Mouse (Mus musculus) kidney, embryonic 14.5 days (tissue): ENCODE results near the gene Cox10. TPM values are rescaled to one million over a fixed set of nuclear protein-coding genes. Genes with fewer than 3 reads are reported as not detected.

Experiments used
- ATAC-seq: fragments of 200-750 bp; cut with Nextera tagmentation; 2 replicates; pipeline ENCODE4 v1.8.0; 2017; ENCODE audit warnings: moderate number of reproducible peaks, mild to moderate bottlenecking, moderate TSS enrichment, moderate library complexity; ENCODE audit not compliant: low FRiP score, low TSS enrichment
- H3K27ac ChIP-seq: fragments of 300-500 bp; sonication (generic); 2 replicates; pipeline ENCODE4 v1.5.1; 2014; ENCODE audit warnings: low read depth, mild to moderate bottlenecking, low read length, moderate library complexity, mixed read lengths
- H3K27me3 ChIP-seq: fragments of 300-500 bp; sonication (generic); 2 replicates; pipeline ENCODE4 v1.6.1; 2014; ENCODE audit warnings: mild to moderate bottlenecking, low read length; ENCODE audit not compliant: control insufficient read depth, insufficient read depth
- H3K36me3 ChIP-seq: fragments of 300-500 bp; sonication (generic); 2 replicates; pipeline ENCODE4 v1.6.1; 2014; ENCODE audit warnings: low read length, mixed read lengths; ENCODE audit not compliant: control insufficient read depth, insufficient read depth
- H3K4me1 ChIP-seq: fragments of 300-500 bp; sonication (generic); 2 replicates; pipeline ENCODE4 v1.6.1; 2014; ENCODE audit warnings: low read length, mixed read lengths; ENCODE audit not compliant: control insufficient read depth, insufficient read depth
- H3K4me2 ChIP-seq: fragments of 300-500 bp; sonication (generic); replicated peaks from 2 replicates; pipeline ENCODE4 v1.6.1; 2014; ENCODE audit warnings: low read depth, mild to moderate bottlenecking, low read length
- H3K4me3 ChIP-seq: fragments of 300-500 bp; sonication (generic); 2 replicates; pipeline ENCODE4 v1.5.1; 2014; ENCODE audit warnings: mild to moderate bottlenecking, low read length
- H3K9ac ChIP-seq: fragments of 300-500 bp; sonication (generic); 2 replicates; pipeline ENCODE4 v1.6.1; 2014; ENCODE audit warnings: low read depth, mild to moderate bottlenecking, low read length, moderate library complexity
- H3K9me3 ChIP-seq: fragments of 300-500 bp; sonication (generic); 2 replicates; pipeline ENCODE4 v1.6.1; 2016; ENCODE audit warnings: low read length; ENCODE audit not compliant: control insufficient read depth
- WGBS: fragments of 180-500 bp; shearing (Covaris S2); extraction: QIAGEN DNeasy Blood & Tissue Kit; methylation state at CpG from one replicate; pipeline ENCODE4 v1.1.7; 2014; 5-methylcytosine and 5-hydroxymethylcytosine counted together
- polyA plus RNA-seq: library from polyadenylated mRNA; unstranded; fragments of >200 nt; fragmentation: Nextera tagmentation; extraction: Ambion mirVana; gene quantifications from 2 replicates; pipeline ENCODE4 v1.2.1, GENCODE M21; 2014

Gene Cox10
- polyA plus RNA-seq, 1 experiment from 2014 or later = 30.2 TPM

DNA sequence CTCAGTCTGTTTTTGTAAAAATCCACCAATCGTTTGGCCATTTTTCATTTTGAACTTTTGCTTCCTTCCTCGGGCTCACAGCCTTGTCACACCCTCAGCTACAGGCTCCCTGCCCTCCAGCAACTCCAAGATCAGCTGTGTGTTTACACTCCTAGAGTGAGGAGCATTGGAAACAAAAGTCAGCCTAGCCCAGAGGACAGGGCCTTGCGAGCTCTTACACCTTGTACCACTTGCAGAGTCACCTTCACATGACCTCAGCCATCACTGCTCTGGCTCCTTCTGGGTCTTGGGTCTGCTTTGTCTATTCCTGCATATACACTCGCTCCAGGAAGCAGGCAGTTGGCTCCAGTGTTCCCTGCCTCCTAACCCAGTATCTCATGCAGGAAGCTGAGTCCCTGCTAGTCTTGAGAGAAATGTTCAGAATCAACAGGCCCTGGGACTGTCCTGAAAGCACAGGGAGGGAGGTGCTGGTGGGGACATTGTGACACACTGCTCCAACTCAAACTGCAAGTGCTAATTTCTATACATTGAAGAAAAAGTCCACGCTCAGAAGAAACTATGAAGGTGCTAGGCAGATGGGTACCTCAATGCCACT, 79.0 kb downstream of the Cox10 start:
- Histone ChIP-seq H3K9me3 (no peaks in the 10 kb centered on the region), H3K4me2 (no peak overlapping the region), H3K27ac (0 out of 2 replicates have a peak overlapping the region, but pooled peaks have one; percentile 26), H3K9ac (no peak overlapping the region), H3K27me3 (no peaks in the 10 kb centered on the region), H3K36me3 (no peaks in the 10 kb centered on the region), H3K4me1 (peaks cover 16% of the 10 kb centered on the region), H3K4me3 (no peak overlapping the region)
- ATAC-seq = no peak
- 49% methylated on average over 5 of the region's 5 CpGs for WGBS

DNA sequence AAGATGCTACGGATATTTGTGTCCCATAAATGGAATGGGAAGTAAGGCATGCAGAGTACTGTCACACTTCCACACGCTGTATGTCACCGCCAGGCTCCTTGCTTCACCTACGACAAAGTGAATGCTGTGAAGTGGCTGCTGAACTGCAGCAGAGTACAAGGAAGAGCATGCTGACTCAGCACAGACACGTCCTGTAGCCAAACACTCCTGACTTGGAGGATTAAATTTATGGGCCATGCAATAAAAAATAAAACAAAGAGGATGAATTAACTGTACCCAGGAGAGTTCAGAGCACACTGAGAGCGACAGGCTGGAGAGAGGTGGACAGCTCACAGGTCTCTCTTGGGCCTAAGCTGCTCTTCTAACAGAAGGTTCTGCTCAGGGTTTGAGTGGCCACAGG, 79.8 kb downstream of the Cox10 start:
- peaks cover 16% of the 10 kb centered on the region for H3K4me1 ChIP-seq
- H3K4me2 ChIP-seq = no peak overlapping the region
- no peaks in the 10 kb centered on the region for H3K27me3 ChIP-seq
- H3K4me3 ChIP-seq = no peak overlapping the region
- 36% methylated on average over 6 of the region's 6 CpGs for WGBS
- H3K9ac ChIP-seq = 0 out of 2 replicates have a peak overlapping the region, but pooled peaks have one; percentile 4
- no peaks in the 10 kb centered on the region for H3K36me3 ChIP-seq
- 0 out of 2 replicates have a peak, but pooled peaks have one; percentile 49 for ATAC-seq
- no peaks in the 10 kb centered on the region for H3K9me3 ChIP-seq
- no peak overlapping the region for H3K27ac ChIP-seq

DNA sequence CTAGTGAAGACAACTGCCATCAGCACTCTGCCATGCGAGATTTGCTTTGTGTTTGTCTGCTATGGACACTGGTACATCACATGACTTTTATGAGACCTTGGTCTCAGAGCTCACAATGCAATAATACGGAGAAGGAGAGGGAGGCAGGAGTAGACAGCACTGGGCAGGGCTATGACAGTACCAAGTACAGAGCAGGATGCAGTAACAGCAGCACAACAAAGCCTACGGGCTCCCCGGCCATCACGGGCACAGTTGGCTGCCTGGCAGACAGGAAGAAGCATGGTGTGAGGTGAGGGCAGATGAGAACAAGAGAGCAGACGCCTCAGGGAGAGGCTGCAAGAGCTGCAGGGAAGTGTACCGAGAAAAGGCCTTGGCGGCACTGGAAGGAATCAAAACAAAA, 87.3 kb downstream of the Cox10 start:
- no peak overlapping the region for H3K27ac ChIP-seq
- H3K36me3 ChIP-seq = no peaks in the 10 kb centered on the region
- no peaks in the 10 kb centered on the region for H3K27me3 ChIP-seq
- H3K4me3 ChIP-seq = no peak overlapping the region
- WGBS = 75% methylated on average over 8 of the region's 8 CpGs
- no peak for ATAC-seq
- peaks cover 6% of the 10 kb centered on the region; the same call in 1 of the 2 replicates for H3K4me1 ChIP-seq
- no peak overlapping the region for H3K9ac ChIP-seq
- H3K9me3 ChIP-seq = no peaks in the 10 kb centered on the region
- no peak overlapping the region for H3K4me2 ChIP-seq

DNA sequence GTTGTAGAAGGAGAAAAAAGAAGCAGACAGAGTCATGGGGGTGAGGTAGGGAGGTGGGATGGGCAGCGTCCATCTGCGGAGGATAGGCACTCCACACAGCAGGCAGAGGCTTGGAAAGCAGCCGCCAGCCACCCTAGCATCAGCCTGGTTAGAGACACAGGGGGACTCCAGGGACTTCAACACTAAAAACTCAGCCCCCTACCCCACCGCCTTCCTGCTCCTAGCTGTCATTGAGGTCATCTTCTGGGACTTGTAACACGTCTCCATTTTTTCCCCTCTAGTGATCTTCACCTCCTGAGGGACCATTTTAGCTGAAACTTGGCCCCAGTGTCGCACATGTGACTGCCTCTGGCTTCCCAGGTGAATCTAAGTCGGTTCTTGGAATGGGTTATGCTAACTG, 88.5 kb downstream of the Cox10 start:
- Histone ChIP-seq H3K4me3 (no peak overlapping the region), H3K27ac (no peak overlapping the region), H3K4me1 (peaks cover 6% of the 10 kb centered on the region; the same call in 1 of the 2 replicates), H3K9me3 (no peaks in the 10 kb centered on the region), H3K4me2 (no peak overlapping the region), H3K36me3 (no peaks in the 10 kb centered on the region), H3K9ac (no peak overlapping the region), H3K27me3 (no peaks in the 10 kb centered on the region)
- ATAC-seq = no peak
- WGBS = 92% methylated on average over 7 of the region's 7 CpGs

DNA sequence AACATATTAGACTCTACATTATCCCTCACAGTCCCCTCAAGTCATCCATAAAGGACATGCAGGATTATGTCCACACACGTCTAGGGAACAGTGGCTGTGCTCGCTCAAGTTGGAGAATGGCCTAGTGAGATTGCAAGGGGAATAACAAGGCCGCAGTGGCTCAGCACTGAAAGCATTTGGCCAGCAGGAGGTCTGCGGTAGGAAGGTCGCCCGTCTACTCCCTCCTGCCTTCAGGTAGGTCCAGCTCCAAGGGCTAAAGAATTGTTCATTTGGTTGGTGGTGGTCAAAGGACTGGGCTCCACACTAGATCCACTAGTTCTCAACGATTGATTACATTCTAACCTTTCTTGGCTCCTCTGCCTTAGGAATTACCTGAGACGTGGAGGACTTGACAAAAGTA, 89.0 kb downstream of the Cox10 start:
- no peak for ATAC-seq

DNA sequence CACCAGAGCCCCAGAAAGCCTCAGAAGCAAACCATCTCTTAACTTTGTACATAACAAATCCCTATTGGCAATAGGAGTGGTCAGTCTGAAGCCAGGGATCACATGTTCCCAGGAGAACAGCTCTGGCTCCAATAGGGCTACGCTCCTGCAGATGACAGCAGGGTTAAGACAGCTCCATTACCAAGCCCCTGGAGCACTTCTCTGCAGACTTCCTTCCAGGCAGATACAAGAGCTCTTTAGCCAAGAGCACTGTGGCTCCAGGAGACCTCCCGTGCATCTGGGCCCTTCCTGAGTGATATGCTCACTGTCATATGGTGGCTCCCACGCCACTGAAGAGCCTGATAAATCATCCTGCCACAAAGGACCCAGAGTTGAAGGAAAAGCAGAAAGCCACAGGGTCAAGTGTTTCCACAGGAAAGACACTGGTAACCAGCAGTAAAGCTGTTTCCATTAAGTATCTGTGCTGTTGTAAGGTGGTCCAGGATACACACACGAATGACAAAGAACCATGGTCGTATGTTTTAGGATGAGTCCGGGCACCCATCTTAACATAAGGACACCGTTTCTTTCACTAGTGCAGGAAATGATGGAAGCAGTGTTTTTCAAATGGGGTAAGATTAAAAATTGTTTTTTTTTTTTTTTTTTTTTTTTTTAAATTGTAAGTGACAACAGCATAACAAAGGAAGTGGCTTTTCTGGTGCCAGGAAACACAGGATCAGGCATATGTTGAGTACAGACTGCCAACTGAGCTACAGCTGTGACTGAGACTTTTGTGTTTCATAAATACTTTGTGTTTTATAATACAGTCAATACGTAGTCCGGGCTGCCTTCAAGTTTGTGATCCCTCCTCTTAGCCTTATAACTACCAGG, 90.0 kb downstream of the Cox10 start:
- Histone ChIP-seq H3K27ac (no peak overlapping the region), H3K9ac (no peak overlapping the region), H3K4me3 (no peak overlapping the region), H3K27me3 (no peaks in the 10 kb centered on the region), H3K9me3 (no peaks in the 10 kb centered on the region), H3K36me3 (no peaks in the 10 kb centered on the region), H3K4me2 (no peak overlapping the region), H3K4me1 (peaks cover 6% of the 10 kb centered on the region; the same call in 1 of the 2 replicates)
- no peak for ATAC-seq
- 58% methylated on average over 9 of the region's 9 CpGs for WGBS

More for the DNA sequence above, 89.0 kb downstream of the Cox10 start:
- H3K4me2 ChIP-seq = no peak overlapping the region
- H3K27ac ChIP-seq = no peak overlapping the region
- no peaks in the 10 kb centered on the region for H3K27me3 ChIP-seq
- peaks cover 6% of the 10 kb centered on the region; the same call in 1 of the 2 replicates for H3K4me1 ChIP-seq
- no peak overlapping the region for H3K9ac ChIP-seq
- H3K4me3 ChIP-seq = no peak overlapping the region
- 87% methylated on average over 8 of the region's 8 CpGs for WGBS
- no peaks in the 10 kb centered on the region for H3K9me3 ChIP-seq
- H3K36me3 ChIP-seq = no peaks in the 10 kb centered on the region

DNA sequence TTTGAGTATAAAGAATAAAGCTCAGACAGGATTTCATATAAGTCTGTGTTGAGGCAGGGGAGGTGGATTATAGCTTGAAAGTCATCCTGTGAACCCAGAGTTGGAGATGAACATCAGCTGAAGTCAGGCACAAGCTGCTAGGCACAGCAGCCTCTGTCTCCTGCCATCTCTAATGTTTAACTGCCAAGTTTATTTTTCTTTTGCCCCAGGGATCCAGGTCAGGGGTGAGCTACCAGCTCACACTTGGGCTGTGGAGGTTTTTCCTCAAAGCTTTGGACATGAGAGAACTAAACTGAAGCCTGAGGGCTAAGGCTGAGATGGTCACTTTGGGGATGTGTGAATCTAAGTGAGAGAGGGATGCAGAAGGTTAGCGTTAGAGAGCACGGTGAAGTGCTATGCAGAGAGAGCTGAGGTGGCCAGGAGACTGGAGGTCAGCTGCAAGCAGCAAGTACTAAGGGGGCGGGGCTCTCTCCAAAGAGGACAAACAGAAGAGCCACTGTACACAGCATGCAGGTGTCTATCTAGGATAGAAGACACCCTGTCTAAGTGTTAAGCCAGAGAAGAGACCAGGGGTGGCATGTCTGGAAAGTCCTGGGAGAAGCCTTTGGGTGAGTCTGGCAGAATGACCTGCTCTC, 91.1 kb downstream of the Cox10 start:
- no peak overlapping the region for H3K4me3 ChIP-seq
- H3K36me3 ChIP-seq = no peaks in the 10 kb centered on the region
- H3K27ac ChIP-seq = no peak overlapping the region
- H3K4me2 ChIP-seq = no peak overlapping the region
- H3K9ac ChIP-seq = no peak overlapping the region
- ATAC-seq = no peak
- no peaks in the 10 kb centered on the region for H3K9me3 ChIP-seq
- WGBS = 53% methylated on average over 3 of the region's 3 CpGs
- no peaks in the 10 kb centered on the region for H3K27me3 ChIP-seq
- H3K4me1 ChIP-seq = peaks cover 3% of the 10 kb centered on the region; the same call in 1 of the 2 replicates

DNA sequence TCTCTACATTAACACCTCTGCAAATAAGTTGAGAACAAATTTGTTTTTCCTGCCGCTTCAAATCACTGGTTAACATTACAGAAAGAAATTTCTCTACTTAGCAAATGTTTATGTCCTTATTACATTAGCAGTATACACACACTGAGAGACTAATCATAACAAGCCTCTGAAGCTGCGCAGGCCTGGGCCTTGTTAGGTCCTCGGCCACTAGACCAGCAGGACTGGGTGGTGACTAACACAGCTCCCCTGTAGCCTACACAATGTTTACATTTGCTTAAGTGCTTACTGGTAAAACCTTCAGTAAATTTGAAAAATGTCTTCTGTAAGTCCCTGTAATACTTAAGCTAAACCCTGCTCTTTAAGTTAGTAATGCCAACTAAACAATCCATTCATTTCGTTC, 92.6 kb downstream of the Cox10 start:
- H3K27ac ChIP-seq = no peak overlapping the region
- H3K4me2 ChIP-seq = no peak overlapping the region
- no peaks in the 10 kb centered on the region for H3K27me3 ChIP-seq
- 86% methylated on average over 4 of the region's 4 CpGs for WGBS
- no peak overlapping the region for H3K9ac ChIP-seq
- H3K4me3 ChIP-seq = no peak overlapping the region
- ATAC-seq = no peak
- H3K4me1 ChIP-seq = peaks cover 3% of the 10 kb centered on the region; the same call in 1 of the 2 replicates
- no peaks in the 10 kb centered on the region for H3K9me3 ChIP-seq
- no peaks in the 10 kb centered on the region for H3K36me3 ChIP-seq
